In genomic region chr8:112571337-112571904, GRCm38 (mm10) we compare ENCODE assay signal across 8 mouse cellular contexts. TPM values are rescaled to one million over a fixed set of nuclear protein-coding genes. Genes with fewer than 3 reads are reported as not detected.
DNase-seq lines count a peak whose midpoint lies in the region; ATAC-seq and TF ChIP-seq lines count a peak whose summit lies in the region.

No protein-coding gene starts in this region.

- peak overlapping the region; percentile 53 for H3K27ac ChIP-seq in forebrain, embryonic 15.5 days (replicated peaks)
- no peak overlapping the region for H3K27ac ChIP-seq in kidney, postnatal 0 days

- H3K4me1 ChIP-seq in forebrain, embryonic 15.5 days = peaks cover 26% of the 10 kb centered on the region
- no peaks in the 10 kb centered on the region for H3K4me1 ChIP-seq in kidney, postnatal 0 days (replicated peaks; ENCODE audit: insufficient read depth, low read length)

- H3K9me3 ChIP-seq in forebrain, embryonic 15.5 days = no peaks in the 10 kb centered on the region
- no peaks in the 10 kb centered on the region for H3K9me3 ChIP-seq in kidney, postnatal 0 days (replicated peaks; ENCODE audit: low read length)

- H3K36me3 ChIP-seq in forebrain, embryonic 15.5 days = no peaks in the 10 kb centered on the region
- H3K36me3 ChIP-seq in kidney, postnatal 0 days (ENCODE audit: insufficient read depth, low read length) = no peaks in the 10 kb centered on the region

- H3K9ac ChIP-seq in forebrain, embryonic 15.5 days (replicated peaks) = peak overlapping the region; percentile 30; the same call in 1 of the 2 replicates
- no peak overlapping the region for H3K9ac ChIP-seq in kidney, postnatal 0 days (ENCODE audit: low read depth, low read length)

- peak; percentile 80 for ATAC-seq in cerebellum, adult (ENCODE audit: insufficient number of reproducible peaks, low FRiP score, low TSS enrichment)
- peak; percentile 74 for ATAC-seq in forebrain, embryonic 15.5 days (replicated peaks)
- ATAC-seq in kidney, postnatal 0 days (replicated peaks; ENCODE audit: low FRiP score, low read depth) = no peak
- 0 out of 2 replicates have a peak, but pooled peaks have one; percentile 29 for ATAC-seq in megakaryocyte progenitor cell, adult 5-6 weeks (replicated peaks; ENCODE audit: poor library complexity)

- H3K27me3 ChIP-seq in forebrain, embryonic 15.5 days = no peaks in the 10 kb centered on the region
- 0 out of 2 replicates have a peak, but pooled peaks cover 18% of the 10 kb centered on the region for H3K27me3 ChIP-seq in kidney, postnatal 0 days (ENCODE audit: insufficient read depth, low read length)

- peak; percentile 78 for TF ChIP-seq CTCF in kidney, postnatal 0 days (IDR thresholded peaks at IDR 0.05; ENCODE audit: low read depth)

- peak overlapping the region; percentile 70 for H3K4me3 ChIP-seq in forebrain, embryonic 15.5 days
- no peak overlapping the region for H3K4me3 ChIP-seq in kidney, postnatal 0 days (replicated peaks; ENCODE audit: low read depth, low read length)

- WGBS in forebrain, embryonic 15.5 days = 16% methylated on average over 9 of the region's 9 CpGs
- 16% methylated on average over 9 of the region's 9 CpGs for whole genome bisulfite sequencing in kidney, postnatal 0 days

- intact Hi-C loops in heart, postnatal 36 days (cut with DNase I) = loop anchor here (5.0 kb wide), 1 partner anchor 401 kb away; no protein-coding TSS in a partner anchor

- DNase-seq in heart, postnatal 4 days = peak; percentile 21
- no peak for DNase-seq in heart, postnatal 36 days
- peak; percentile 64 for DNase-seq in kidney, postnatal 0 days (ENCODE audit: low spot score)
- peak; percentile 34 to 41 for DNase-seq in right cerebral cortex, postnatal 36 days (ENCODE audit: low spot score in 2 of 2)
- no peak for DNase-seq in urinary bladder, adult 18-20 months (ENCODE audit: low spot score in 2 of 2)

- peak overlapping the region; percentile 67 for H3K4me2 ChIP-seq in forebrain, embryonic 15.5 days (replicated peaks)
- no peak overlapping the region for H3K4me2 ChIP-seq in kidney, postnatal 0 days (ENCODE audit: low read length)

RNA-seq across cellular contexts. Expression of gene Cntnap4, which starts 1.6 kb away (rescaled TPM):
- total RNA-seq in heart, postnatal 4 days (2021) = under 1 TPM in 1 of 2 experiments, not detected in 1; 0.07 TPM
- total RNA-seq in heart, postnatal 36 days (2021) = not detected
- 14.7 and 16.6 TPM in 2 replicates for polyA plus RNA-seq in forebrain, embryonic 15.5 days (2015; fragmentation: Nextera tagmentation; extraction: Ambion mirVana)
- polyA plus RNA-seq in kidney, postnatal 0 days (2015; fragmentation: Nextera tagmentation; extraction: Ambion mirVana) = 0.03 and 0.09 TPM in 2 replicates
- not detected in 2 replicates for total RNA-seq in megakaryocyte progenitor cell, adult 5-6 weeks (2015)
- total RNA-seq in megakaryocyte progenitor cell, adult 5-6 weeks (2017) = not detected in 2 replicates

Comparison
In these comparisons a context has a peak if more than half of its experiments do, and no peak if none do; other contexts are left out.
1. DNase-seq: peak in heart, postnatal 4 days (single experiment), kidney, postnatal 0 days (single experiment) and right cerebral cortex, postnatal 36 days (2 of 2); none in heart, postnatal 36 days (0 of 2) and urinary bladder, adult 18-20 months (0 of 2).